Mouse (Mus musculus): ENCODE results near the gene Gm10803. TPM values are rescaled to one million over a fixed set of nuclear protein-coding genes. Genes with fewer than 3 reads are reported as not detected.

The Gm10803 gene
- polyA plus RNA-seq, 1 experiment from 2014 or later: not detected

GRCm38 (mm10) chr2:93593121-93593520 is 32.8 kb downstream of the Gm10803 start:
- Histone ChIP-seq H3K4me3 (replicated peaks) (no peak overlapping the region), H3K9me3 (no peaks in the 10 kb centered on the region), H3K36me3 (no peaks in the 10 kb centered on the region), H3K27ac (no peak overlapping the region), H3K4me1 (no peaks in the 10 kb centered on the region), H3K4me2 (no peak overlapping the region), H3K9ac (no peak overlapping the region; the same call in 1 of the 2 replicates), H3K27me3 (replicated peaks) (no peaks in the 10 kb centered on the region)
- WGBS: 72% methylated on average over 10 of the region's 10 CpGs
- ATAC-seq (ENCODE audit: insufficient read depth, low FRiP score, low read depth): no peak; the same call in 1 of the 2 replicates

DNA sequence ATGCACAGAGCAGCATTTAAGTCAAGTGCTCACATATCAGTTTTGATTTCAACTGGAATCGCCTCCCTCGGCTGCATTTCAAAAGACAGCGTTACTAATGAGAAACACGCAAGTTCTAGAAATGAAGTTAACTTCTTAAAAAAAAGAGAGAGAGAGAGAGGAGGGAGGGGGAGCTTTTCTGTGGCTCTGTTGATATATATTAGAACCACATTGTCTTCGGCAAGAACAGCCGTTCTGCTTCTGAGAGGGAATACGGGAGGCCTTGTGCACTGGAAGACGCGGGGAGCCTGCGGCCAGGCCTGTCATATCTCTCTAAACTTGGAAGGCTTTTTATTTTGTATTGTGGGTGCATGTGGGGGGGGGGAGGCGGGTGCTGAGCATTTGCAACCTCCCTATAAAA is 36.8 kb downstream of the Gm10803 start:
- H3K9ac ChIP-seq: no peak overlapping the region
- H3K4me3 ChIP-seq (replicated peaks): no peak overlapping the region
- H3K9me3 ChIP-seq: no peaks in the 10 kb centered on the region
- ATAC-seq (ENCODE audit: insufficient read depth, low FRiP score, low read depth): no peak
- H3K36me3 ChIP-seq: no peaks in the 10 kb centered on the region
- no peaks in the 10 kb centered on the region for H3K4me1 ChIP-seq
- no peaks in the 10 kb centered on the region for H3K27me3 ChIP-seq (replicated peaks)
- H3K4me2 ChIP-seq: no peak overlapping the region
- H3K27ac ChIP-seq: no peak overlapping the region
- WGBS: 65% methylated on average over 11 of the region's 11 CpGs

DNA sequence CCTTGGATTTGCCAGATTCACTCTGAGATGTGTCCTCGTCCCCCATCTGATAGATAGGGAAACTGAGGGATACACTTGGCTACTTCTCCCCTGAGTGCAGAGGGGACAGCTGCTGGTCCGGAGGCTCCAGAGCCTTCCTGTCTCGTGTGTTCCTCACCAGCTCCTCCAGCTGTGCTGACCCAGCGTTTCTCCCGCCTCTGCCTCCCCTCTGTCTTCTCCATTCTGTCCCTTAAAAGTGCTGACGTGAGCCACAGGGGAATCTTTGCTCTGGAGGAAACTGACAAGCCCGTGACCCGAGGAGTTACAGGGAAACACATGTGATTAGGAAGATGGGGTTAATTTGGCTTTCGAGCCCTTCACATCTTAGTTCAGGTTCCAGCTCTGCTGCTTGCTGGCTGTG is 39.4 kb downstream of the Gm10803 start:
- no peaks in the 10 kb centered on the region for H3K9me3 ChIP-seq
- 53% methylated on average over 9 of the region's 9 CpGs for WGBS
- no peaks in the 10 kb centered on the region for H3K36me3 ChIP-seq
- ATAC-seq (ENCODE audit: insufficient read depth, low FRiP score, low read depth): no peak
- H3K4me1 ChIP-seq: no peaks in the 10 kb centered on the region
- no peak overlapping the region for H3K4me2 ChIP-seq
- no peak overlapping the region for H3K9ac ChIP-seq
- no peak overlapping the region for H3K4me3 ChIP-seq (replicated peaks)
- no peak overlapping the region for H3K27ac ChIP-seq
- H3K27me3 ChIP-seq (replicated peaks): no peaks in the 10 kb centered on the region

GRCm38 (mm10) chr2:93604601-93605285 is 44.4 kb downstream of the Gm10803 start:
- Histone ChIP-seq H3K27me3 (replicated peaks) (no peaks in the 10 kb centered on the region), H3K4me2 (no peak overlapping the region)
- no peak for ATAC-seq (ENCODE audit: insufficient read depth, low FRiP score, low read depth)

GRCm38 (mm10) chr2:93608800-93609199 is 48.4 kb downstream of the Gm10803 start:
- Histone ChIP-seq H3K4me1 (no peaks in the 10 kb centered on the region), H3K27me3 (replicated peaks) (no peaks in the 10 kb centered on the region), H3K36me3 (no peaks in the 10 kb centered on the region), H3K9ac (no peak overlapping the region), H3K4me2 (no peak overlapping the region), H3K27ac (no peak overlapping the region), H3K4me3 (replicated peaks) (no peak overlapping the region), H3K9me3 (no peaks in the 10 kb centered on the region)
- ATAC-seq (ENCODE audit: insufficient read depth, low FRiP score, low read depth): no peak
- WGBS: 66% methylated on average over 3 of the region's 3 CpGs

More at GRCm38 (mm10) chr2:93604601-93605285, 44.4 kb downstream of the Gm10803 start:
- Histone ChIP-seq H3K36me3 (no peaks in the 10 kb centered on the region), H3K4me3 (replicated peaks) (no peak overlapping the region), H3K27ac (no peak overlapping the region), H3K9ac (no peak overlapping the region), H3K4me1 (no peaks in the 10 kb centered on the region), H3K9me3 (no peaks in the 10 kb centered on the region)
- WGBS: 84% methylated on average over 6 of the region's 6 CpGs

- no peaks in the 10 kb centered on the region for H3K27me3 ChIP-seq (replicated peaks)
- H3K27ac ChIP-seq: no peak overlapping the region
- H3K4me3 ChIP-seq (replicated peaks): no peak overlapping the region
- no peaks in the 10 kb centered on the region for H3K36me3 ChIP-seq
- H3K4me1 ChIP-seq: no peaks in the 10 kb centered on the region
- H3K9me3 ChIP-seq: no peaks in the 10 kb centered on the region
- H3K9ac ChIP-seq: no peak overlapping the region
- WGBS: 79% methylated on average over 7 of the region's 7 CpGs
- ATAC-seq (ENCODE audit: insufficient read depth, low FRiP score, low read depth): no peak
- no peak overlapping the region for H3K4me2 ChIP-seq
Observed at GRCm38 (mm10) chr2:93613020-93613419, 52.7 kb downstream of the Gm10803 start.

Other genes with a start within 250 kb of the Gm10803 start
- gene Tspan18, start 226.1 kb upstream of the Gm10803 start, polyA plus RNA-seq (2015; fragmentation: Nextera tagmentation; extraction: Ambion mirVana): 20.0 and 20.8 TPM in 2 replicates
- gene Cd82, start 97.4 kb upstream of the Gm10803 start, polyA plus RNA-seq (2015; fragmentation: Nextera tagmentation; extraction: Ambion mirVana): 87.7 and 95.0 TPM in 2 replicates
- gene Alx4, start 81.8 kb downstream of the Gm10803 start, polyA plus RNA-seq (2015; fragmentation: Nextera tagmentation; extraction: Ambion mirVana): 0.17 and 0.19 TPM in 2 replicates